Mouse (Mus musculus) Muller cell, postnatal 12 days (primary cell): ENCODE measurements around the gene Olfr1537.

Source experiments
- DNase-seq: peaks from one replicate; pipeline ENCODE4 v3.0.0-alpha.2; 2015; ENCODE audit errors: inconsistent ontology term

The Olfr1537 gene

DNA sequence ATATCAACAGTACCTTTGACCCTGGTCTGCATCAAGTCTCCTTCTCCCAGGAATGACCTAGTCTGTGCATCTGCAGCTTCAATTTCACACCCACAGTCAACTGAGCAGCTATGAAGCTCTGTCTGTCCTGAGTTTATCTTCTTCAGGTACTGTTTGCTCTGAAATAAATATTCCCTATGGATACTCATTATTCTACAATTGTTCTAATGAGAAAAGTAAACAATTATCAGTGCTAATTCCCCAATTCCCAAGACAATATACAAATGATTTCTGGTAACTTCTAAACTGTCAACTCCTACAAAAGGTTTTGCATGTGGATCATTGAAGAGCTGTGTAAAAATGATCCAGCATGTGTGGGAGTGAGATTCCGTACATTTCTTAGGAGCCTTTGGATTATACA, at the start of gene Olfr1537:
Gene Olfr1537, minus strand, starts transcription at position 101 of the 400 bp plus-strand sequence.
- DNase-seq = no peak

DNA sequence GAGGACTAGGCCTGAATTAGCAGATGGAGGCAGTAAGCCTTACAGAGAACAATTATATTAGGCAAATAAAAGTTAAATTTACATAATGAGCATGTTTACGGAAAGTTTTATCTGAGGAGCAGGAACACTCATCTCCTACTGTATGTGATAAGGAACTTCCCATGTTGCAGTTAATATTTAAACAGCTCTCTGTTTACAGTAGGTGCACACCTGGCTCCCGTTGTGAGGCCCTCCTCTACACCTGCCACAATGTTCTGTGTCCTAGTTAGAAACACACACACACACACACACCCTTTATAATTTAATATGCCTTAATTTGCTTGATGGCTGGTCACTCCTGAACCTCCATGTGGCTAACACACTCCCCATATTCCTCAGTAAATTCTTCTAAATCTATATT, 37.3 kb upstream of the Olfr1537 start:
- DNase-seq = no peak

DNA sequence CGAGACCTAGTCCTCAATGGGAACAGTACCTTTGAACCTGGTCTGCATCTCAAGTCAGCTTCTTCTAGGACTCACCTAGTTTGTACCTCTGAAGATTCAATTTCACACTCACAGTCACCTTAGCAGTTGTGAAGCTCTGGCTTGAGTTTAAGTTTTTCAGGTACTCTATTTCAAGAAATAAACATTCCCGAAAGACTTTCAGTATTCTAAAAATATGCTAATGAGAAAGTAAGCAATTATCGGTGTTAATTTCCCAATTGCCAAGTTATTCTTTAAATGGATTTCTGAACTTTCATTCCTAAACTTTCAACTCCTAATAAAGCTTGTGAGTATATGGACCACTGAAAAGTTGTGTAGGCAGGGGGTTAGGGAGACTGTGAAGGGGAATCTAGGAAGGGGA, 26.9 kb upstream of the Olfr1537 start, which contains the start of gene Olfr945:
Gene Olfr945, minus strand, starts transcription at position 101 of the 400 bp plus-strand sequence.
- no peak for DNase-seq

DNA sequence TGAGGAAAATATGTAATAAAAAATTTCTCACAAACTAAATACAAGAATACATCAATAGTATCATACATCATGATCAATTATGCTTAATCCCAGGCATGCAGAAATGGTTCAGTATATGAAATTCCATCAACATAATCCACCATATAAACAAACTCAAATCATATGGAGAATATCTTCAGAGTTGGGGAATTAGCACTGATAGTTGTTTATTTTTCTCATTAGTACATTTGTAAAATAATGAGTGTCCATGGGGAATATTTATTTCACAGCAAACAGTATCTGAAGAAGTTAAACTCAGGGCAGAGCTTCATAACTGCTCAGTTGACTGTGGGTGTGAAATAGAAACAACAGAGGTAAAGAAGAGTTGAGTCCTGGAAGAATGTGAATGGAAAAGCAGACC, 48.2 kb downstream of the Olfr1537 start, which contains the start of gene Olfr944:
Gene Olfr944, plus strand, starts transcription at position 301 of the 400 bp plus-strand sequence.
- DNase-seq = no peak
